Mouse (Mus musculus): ENCODE results near the gene Lrrc23. TPM values are rescaled to one million over a fixed set of nuclear protein-coding genes. Genes with fewer than 3 reads are reported as not detected.

The Lrrc23 gene
- polyA plus RNA-seq, 1 experiment: not detected

DNA sequence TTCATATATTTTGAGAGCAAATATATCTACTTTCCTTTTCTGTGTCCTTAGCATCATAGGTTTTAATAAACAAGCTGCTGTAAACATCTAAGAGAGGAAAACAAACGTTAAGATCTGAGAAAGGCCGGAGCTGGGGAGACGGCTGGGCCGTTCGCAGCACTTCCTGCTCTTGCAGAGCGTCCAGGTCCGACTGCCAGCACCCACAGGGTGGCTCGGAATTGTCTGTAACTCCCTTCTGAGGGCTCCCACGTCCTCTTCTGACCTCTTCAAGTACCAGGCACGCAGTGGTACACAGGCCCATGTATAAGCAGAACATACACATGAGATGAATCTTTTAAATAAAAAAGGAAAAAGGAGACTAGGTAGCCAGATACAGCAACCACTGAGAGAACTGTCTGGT is 8.2 kb upstream of the Lrrc23 start:
- TF ChIP-seq GATA1 (IDR thresholded peaks at IDR 0.05; ENCODE audit: low read length): no peak

DNA sequence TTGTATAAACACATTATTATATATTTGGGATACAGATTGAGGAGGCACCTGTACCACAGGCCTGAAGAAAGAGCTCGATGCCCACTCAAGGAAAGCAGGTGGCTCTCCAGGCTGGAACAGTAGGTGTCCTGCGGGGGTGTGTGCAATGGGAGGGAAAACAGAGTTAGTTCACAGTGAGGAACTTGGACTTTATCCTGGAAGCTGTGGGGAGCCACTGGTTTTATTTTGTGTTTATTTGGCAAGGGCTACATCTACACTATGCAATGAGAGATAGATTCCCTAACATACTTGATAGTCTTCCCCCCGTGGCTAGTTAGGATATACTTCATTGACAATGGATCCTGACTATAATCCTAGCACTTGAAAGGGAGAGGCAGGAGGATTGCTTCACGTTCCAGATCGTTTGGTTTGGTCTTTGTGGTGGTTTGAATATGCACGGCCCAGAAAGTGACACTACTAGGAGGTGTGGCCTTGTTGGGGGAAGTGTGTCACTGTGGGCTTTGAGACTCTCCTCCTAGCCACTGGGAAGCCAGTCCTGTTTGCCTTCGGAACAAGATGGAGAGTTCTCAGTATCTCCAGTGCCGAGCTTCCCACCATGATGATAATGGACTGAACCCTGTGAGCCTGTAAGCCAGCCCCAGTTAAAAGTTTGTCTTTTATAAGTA is 7.4 kb upstream of the Lrrc23 start:
- TF ChIP-seq GATA1 (IDR thresholded peaks at IDR 0.05; ENCODE audit: low read length): no peak

- TF ChIP-seq GATA1 (IDR thresholded peaks at IDR 0.05; ENCODE audit: low read length): no peak
Observed at GRCm38 (mm10) chr6:124782436-124782835, 2.9 kb upstream of the Lrrc23 start.

GRCm38 (mm10) chr6:124780917-124781316 is 1.4 kb upstream of the Lrrc23 start:
- TF ChIP-seq GATA1 (IDR thresholded peaks at IDR 0.05; ENCODE audit: low read length): no peak

DNA sequence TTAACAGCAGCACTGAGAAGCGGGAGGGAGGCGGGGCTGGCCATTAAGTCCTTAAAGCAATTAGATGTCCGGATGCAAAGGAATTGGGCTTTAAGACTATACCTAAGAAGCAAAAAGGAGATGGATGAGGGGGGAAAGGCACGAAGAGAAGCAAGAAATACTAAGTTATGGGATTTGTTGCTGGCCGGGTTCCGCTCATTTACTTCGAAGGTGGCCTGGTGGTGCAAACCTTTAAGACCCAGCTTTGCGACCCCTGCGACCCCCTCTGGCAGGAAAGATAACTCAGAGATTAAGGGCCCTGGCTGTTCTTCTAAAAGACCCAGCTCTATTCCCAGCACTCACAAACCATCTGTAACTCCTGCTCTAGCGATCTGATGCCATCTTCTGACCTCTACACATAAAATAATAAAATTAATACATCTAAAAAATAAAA is 473 bp upstream of the Lrrc23 start:
- no peak for TF ChIP-seq GATA1 (IDR thresholded peaks at IDR 0.05; ENCODE audit: low read length)

DNA sequence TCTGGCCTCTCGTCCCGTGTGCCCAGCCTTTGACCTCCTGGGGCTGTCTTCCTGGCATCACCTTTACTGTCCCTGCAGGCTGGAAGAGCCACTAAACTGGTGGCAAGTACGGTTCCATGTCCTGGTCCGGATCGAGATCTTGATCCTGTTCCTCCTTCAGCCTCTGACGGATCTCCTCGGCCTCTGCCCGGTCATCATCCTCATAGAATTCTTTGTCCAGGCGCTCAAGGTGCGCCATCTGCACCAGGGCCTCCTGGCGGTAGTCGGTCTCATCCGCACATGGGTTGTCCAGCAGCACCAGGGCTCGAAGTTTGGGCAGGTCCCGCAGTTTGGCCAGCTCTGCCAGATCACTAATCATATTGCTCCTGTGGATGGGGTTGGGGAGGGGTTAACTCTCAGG is 9.0 kb downstream of the Lrrc23 start:
- TF ChIP-seq GATA1 (IDR thresholded peaks at IDR 0.05; ENCODE audit: low read length): no peak

- TF ChIP-seq GATA1 (IDR thresholded peaks at IDR 0.05; ENCODE audit: low read length): no peak
Observed at GRCm38 (mm10) chr6:124770013-124770412, 9.5 kb downstream of the Lrrc23 start.

DNA sequence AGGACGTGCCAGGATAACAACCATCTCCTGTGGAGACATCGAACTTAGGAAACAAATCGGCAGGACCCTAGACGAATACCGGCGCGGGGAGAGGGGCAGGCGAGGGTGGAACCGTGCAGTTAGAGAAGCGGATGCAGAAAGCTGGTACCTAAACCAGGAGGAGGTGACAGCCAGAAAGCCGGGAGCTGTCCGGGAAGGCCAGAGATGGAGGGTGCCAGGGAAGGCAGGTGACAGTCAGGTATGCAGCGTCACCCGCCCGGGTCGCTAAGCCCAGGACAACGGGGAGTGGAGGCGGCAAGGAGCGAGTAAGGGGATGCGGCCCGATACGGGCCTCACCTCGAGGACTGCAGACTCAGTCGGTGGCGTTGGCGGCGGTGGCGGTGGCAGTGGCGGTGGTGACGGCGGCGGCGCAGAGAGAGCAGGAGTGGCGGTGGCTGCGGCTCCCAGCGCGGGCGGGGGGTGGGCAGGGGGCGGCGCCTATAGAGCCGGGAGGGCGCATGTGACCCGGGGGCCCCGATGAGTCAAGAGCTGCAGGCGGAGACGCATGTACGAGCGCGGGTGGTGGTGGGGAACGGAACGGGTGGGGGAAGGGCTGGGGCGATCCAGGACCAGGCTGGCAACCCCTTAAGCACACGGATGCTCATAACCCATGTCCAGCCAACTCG is 10.3 kb downstream of the Lrrc23 start, which contains the start of gene Eno2:
TSS of gene Eno2 (minus strand) at position 573 of the 665 bp plus-strand sequence.
- no peak for TF ChIP-seq GATA1 (IDR thresholded peaks at IDR 0.05; ENCODE audit: low read length)

- no peak for TF ChIP-seq GATA1 (IDR thresholded peaks at IDR 0.05; ENCODE audit: low read length)
Observed at GRCm38 (mm10) chr6:124768704-124769044, 10.9 kb downstream of the Lrrc23 start.

- TF ChIP-seq GATA1 (IDR thresholded peaks at IDR 0.05; ENCODE audit: low read length): no peak
Observed at GRCm38 (mm10) chr6:124767920-124768703, 11.4 kb downstream of the Lrrc23 start.

- no peak for TF ChIP-seq GATA1 (IDR thresholded peaks at IDR 0.05; ENCODE audit: low read length)
Observed at GRCm38 (mm10) chr6:124767536-124767919, 12.0 kb downstream of the Lrrc23 start.

GRCm38 (mm10) chr6:124765951-124766350 is 13.6 kb downstream of the Lrrc23 start:
- no peak for TF ChIP-seq GATA1 (IDR thresholded peaks at IDR 0.05; ENCODE audit: low read length)

DNA sequence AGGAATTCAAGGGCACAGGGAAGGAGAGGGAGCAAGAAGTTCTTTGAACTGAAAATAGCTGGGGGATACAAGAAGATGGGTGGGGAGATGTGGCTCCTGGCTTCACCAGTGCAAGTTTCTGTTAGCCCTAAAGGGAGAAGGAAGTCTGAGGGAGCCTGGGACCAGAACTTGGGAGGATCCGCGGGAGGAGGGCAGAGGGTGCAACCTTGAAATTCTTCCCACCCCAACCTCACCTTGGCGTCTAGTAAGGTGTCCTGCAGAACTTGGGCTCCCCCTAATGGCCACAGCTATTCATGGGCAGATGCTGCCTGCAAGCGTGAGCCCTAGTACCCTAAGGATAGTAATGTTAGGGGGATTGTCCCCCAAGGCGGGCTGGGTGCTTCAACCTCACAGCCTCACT is 20.3 kb downstream of the Lrrc23 start:
- no peak for TF ChIP-seq GATA1 (IDR thresholded peaks at IDR 0.05; ENCODE audit: low read length)

- TF ChIP-seq GATA1 (IDR thresholded peaks at IDR 0.05; ENCODE audit: low read length): no peak
Observed at GRCm38 (mm10) chr6:124758849-124759232, 20.7 kb downstream of the Lrrc23 start.

DNA sequence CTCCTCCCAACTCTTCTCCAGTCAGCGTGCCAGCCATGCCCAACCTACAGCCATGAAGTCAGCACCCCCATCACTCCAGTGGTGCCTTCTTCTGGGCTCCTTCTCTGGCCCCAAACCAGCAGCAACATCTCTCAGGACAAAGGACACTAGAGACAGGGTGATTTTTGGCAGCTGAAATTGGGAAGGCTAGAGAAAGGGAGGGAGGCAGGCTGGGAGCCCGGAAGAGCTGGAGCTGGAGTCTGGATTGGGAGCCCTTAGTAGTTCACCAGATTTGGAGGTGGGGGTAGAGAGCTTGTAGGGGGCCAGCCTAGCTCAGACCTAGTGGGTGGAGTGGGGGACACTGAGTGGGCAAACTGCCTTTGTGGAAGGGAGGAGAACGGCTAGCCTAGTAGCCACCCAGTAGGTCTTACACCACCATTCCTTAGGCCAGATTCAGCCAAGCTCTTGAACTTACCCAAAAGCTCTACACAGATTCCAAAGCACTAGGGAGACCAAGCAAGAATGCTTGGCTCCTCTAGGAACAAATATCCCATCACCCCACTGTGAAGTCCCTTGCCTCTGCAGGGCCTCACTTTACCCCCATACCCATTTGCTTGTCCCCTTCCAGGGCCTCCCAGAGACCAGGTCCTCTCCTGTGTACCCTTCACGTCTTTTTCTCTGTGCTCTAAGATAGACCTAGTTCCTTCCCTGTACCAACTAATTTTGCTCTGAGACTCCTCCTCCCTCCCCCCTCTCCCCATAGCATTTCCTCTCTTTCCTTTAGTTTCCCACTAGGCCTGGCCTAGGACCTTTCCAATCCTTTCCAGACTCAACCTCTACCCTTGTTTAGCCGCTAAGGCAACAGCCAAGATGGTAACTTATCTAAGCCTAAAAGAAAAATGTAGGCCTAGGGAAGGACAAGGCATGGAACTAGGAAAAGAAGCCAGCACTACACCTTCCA is 21.3 kb downstream of the Lrrc23 start:
- no peak for TF ChIP-seq GATA1 (IDR thresholded peaks at IDR 0.05; ENCODE audit: low read length)
